Mouse (Mus musculus) embryonic stem cell, embryonic (primary cell): ENCODE results near the gene Hdac7.

Experiments
- CTCF ChIA-PET, 4 experiments: fragments of 300-600 bp in 2 of 4; fragments of 350-600 bp in 2 of 4; sonication (Branson Sonifier 250); formaldehyde crosslinking; loops; one replicate each; lab custom pipeline; 2022; ENCODE audit warnings: inconsistent platforms in 2 of 4; lab: Charles Lee
- POLR2A ChIA-PET, 4 experiments: fragments of 300-600 bp in 2 of 4; fragments of 350-600 bp in 2 of 4; sonication (Branson Sonifier 250); formaldehyde crosslinking; loops; one replicate each; lab custom pipeline; 2022; ENCODE audit warnings: antibody characterized with exemption in 4 of 4, inconsistent platforms in 1 of 4; lab: Charles Lee

Gene Hdac7

DNA sequence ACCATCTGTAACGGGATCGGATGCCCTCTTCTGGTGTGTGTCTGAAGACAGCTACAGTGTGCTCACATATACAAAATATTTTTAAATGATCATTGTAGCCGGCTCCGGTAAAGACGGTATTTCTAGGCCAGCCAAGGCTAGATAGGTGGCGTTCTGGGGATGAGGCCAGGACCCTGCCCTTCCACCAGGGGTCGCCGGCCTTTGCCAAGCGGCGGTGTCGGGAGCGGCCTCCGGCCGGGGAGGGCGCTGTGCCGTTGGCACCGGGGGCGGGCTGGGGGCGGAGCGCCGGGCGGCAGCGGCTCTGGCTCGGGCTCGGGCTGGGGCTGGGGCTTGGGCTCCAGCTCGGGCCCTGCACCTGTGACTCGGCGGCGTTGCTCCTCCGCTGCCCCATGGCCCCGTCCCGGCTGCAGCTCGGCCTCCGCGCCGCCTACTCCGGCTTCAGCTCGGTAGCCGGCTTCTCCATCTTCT is 60.2 kb downstream of the Hdac7 start:
- ChIA-PET CTCF (interaction anchor here (0.5 to 4.1 kb wide), 26 partner anchors 9 to 1022 kb away, joined by 3 to 48 read pairs (median 3); partner anchors contain the start of genes Rapgef3 (in 1 of the 4) and Tmem106c (in 1 of the 4)), POLR2A (interaction anchor here in 2 of 4 experiments (1.3 to 1.7 kb wide), 3 partner anchors 19 to 31 kb away, joined by 3 to 4 read pairs (median 4); no protein-coding TSS in a partner anchor)

DNA sequence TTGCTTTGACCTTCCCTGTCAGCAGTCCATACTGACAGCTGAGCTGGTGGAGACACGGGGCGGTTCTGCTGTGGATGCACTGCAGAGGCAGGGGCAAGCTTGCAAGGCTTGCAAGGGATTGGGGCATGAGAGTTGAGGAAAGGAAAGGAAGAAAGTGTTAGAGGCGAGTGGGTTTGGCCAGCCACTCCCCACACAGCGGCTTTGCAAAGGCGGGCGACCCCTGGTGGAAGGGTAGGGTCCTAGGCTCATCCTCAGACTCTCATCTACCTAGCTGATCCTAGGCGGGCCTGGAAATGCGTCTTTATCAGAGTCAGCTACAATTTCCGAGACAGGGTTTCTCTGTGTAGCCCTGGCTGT is 61.6 kb downstream of the Hdac7 start:
- CTCF ChIA-PET: interaction anchor here (0.6 to 4.1 kb wide), 50 partner anchors 8 to 1896 kb away, joined by 3 to 48 read pairs (median 4); partner anchors contain the start of genes Rapgef3 (in 2 of the 4) and Tmem106c (in 2 of the 4)
- POLR2A ChIA-PET: interaction anchor here in 2 of 4 experiments (0.9 to 2.6 kb wide), 9 partner anchors 12 to 117 kb away, joined by 3 to 7 read pairs (median 3); no protein-coding TSS in a partner anchor

DNA sequence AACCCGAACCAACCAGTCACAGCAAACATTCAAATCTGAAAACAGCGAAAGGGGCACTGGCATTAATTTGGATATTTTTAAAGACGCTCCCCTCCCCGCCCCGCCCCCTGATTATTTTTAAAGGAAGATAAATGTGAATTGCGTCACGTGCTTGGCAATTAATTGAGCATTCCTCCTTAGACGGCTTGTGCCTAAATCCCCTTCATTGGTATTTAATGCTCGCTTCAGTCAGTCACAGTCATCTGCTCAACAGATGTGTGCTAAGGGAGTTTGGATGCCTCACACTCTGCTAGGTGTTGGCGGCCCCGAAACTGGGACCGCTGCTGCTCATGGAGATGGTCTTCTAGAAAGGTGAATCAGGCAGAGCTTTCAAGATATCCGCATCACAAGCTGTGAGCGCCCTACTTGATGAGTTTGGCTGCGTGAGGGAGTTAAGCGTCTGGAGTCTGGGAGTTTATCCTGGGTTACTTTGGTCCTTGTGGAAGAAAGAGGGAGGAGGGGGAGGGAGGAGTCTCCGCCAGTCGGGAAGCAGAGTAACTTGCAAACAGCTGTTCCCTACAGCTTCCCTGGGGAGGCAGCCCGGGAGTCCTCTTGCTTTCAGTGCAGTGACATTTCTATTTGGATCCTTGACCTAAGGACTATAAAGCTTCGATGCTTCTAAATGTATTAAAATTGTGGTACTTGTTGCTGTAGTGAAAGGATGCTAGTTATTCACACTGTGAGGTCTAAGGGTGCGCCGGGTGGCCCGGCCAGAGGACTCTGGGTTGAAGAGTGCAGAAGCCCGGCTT is 62.1 kb downstream of the Hdac7 start:
- ChIA-PET CTCF (interaction anchor here (0.6 to 4.1 kb wide), 46 partner anchors 8 to 1897 kb away, joined by 3 to 48 read pairs (median 4); partner anchors contain the start of genes Rapgef3 (in 2 of the 4) and Tmem106c (in 1 of the 4)), POLR2A (interaction anchor here in 2 of 4 experiments (0.9 to 2.6 kb wide), 10 partner anchors 11 to 117 kb away, joined by 3 to 7 read pairs (median 3); no protein-coding TSS in a partner anchor)

- POLR2A ChIA-PET: interaction anchor here in 3 of 4 experiments (0.6 to 2.6 kb wide), 6 partner anchors 9 to 675 kb away, joined by 3 to 7 read pairs (median 4); no protein-coding TSS in a partner anchor
- CTCF ChIA-PET: interaction anchor here in 3 of 4 experiments (0.5 to 4.0 kb wide), 3 partner anchors 56 to 113 kb away, joined by 4 to 24 read pairs (median 6); no protein-coding TSS in a partner anchor
Measured at GRCm38 (mm10) chr15:97780611-97781031, 63.7 kb downstream of the Hdac7 start.

- POLR2A ChIA-PET: interaction anchor here in 3 of 4 experiments (0.6 to 1.6 kb wide), 9 partner anchors 9 to 1102 kb away, joined by 3 to 4 read pairs (median 3); no protein-coding TSS in a partner anchor
Measured at GRCm38 (mm10) chr15:97779576-97779975, 64.7 kb downstream of the Hdac7 start.

DNA sequence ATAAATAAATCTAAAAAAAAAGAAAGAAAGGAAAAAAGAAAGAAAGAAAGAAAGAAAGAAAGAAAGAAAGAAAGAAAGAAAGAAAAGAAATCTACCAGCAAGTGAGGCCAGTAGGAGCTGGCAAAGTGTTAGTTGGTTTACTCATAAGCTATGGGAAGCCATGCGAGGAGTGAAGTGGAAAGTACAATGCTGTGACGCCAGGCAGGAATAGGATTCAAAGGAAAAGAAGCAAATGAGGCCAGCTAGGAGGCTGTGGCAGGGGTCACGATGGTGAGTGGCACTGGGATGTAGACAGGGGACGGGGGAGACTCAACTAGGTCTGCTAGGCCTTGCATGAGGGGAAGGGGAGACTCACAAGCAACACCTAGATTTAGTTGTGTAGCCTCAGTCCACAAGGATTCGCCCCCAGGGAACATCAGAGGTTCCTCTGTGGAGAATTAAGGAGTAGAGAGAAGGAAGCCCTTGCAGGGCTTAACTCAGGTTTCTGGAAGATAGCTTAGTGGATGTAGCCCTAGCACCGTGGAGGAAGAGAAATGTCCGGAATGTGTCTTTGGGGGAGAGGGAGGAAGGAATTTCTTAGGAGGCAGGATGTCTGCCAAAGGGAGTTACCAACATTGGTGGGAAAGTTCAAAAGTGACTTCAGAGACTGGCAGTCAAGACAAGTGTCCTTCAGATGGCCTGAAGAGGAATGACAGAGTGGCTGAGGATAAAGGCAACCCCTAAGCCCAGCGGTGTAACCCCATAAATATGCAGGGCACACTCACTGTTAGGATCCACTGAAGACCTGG is 65.8 kb downstream of the Hdac7 start, which contains the start of gene Slc48a1:
Slc48a1 (plus strand) TSS at position 210 of the 788 bp plus-strand sequence.
- ChIA-PET CTCF (interaction anchor here in 3 of 4 experiments (0.6 to 2.6 kb wide), 4 partner anchors 10 to 115 kb away, joined by 3 to 7 read pairs (median 4); partner anchors contain the start of gene Rapgef3 (in 1 of the 3)), POLR2A (interaction anchor here in 1 of 4 experiments (0.6 to 1.2 kb wide), 3 partner anchors 10 to 547 kb away, joined by 3 to 5 read pairs (median 3); no protein-coding TSS in a partner anchor)

More at GRCm38 (mm10) chr15:97779576-97779975, 64.7 kb downstream of the Hdac7 start:
- CTCF ChIA-PET: interaction anchor here in 3 of 4 experiments (0.6 to 2.6 kb wide), 6 partner anchors 11 to 345 kb away, joined by 3 to 7 read pairs (median 6); partner anchors contain the start of gene Rapgef3 (in 1 of the 3)

GRCm38 (mm10) chr15:97776919-97777318 is 67.4 kb downstream of the Hdac7 start:
- CTCF ChIA-PET: interaction anchor here (0.5 to 3.4 kb wide), 59 partner anchors 9 to 931 kb away, joined by 3 to 53 read pairs (median 5); partner anchors contain the start of genes Rapgef3 (in 4 of the 4), Ccdc65 (in 1 of the 4) and Tmem106c (in 1 of the 4)
- POLR2A ChIA-PET: interaction anchor here in 2 of 4 experiments (0.6 to 2.0 kb wide), 11 partner anchors 8 to 83 kb away, joined by 3 to 9 read pairs (median 3); no protein-coding TSS in a partner anchor

DNA sequence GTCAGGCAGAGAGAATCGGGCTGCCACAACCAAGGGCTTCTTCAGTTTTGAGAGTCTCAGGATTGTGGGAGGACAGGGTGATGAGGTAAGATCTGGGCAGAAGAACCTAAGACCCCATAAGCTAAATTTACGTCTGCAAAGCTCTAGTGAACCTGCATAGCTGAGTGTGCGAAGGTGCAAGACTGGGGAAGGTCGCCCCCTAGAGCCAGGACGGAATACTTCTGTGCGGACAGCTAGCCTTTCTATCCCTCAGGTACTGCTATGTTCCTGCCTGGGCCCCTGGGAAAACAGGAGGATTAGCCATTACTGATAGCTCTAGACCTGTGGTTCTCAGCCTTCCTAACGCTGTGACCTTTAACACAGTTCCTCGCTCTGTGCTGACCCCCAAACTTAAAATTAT is 67.8 kb downstream of the Hdac7 start:
- POLR2A ChIA-PET: interaction anchor here in 2 of 4 experiments (0.6 to 2.0 kb wide), 11 partner anchors 8 to 82 kb away, joined by 3 to 9 read pairs (median 3); no protein-coding TSS in a partner anchor

GRCm38 (mm10) chr15:97773961-97774370 is 70.3 kb downstream of the Hdac7 start:
- ChIA-PET CTCF (interaction anchor here in 2 of 4 experiments (0.7 to 1.6 kb wide), 2 partner anchors 9 to 13 kb away, joined by 4 to 6 read pairs; no protein-coding TSS in a partner anchor), POLR2A (no interaction called here)

More for the DNA sequence above, 67.8 kb downstream of the Hdac7 start:
- CTCF ChIA-PET: interaction anchor here (0.5 to 3.4 kb wide), 60 partner anchors 8 to 932 kb away, joined by 3 to 53 read pairs (median 4); partner anchors contain the start of genes Rapgef3 (in 4 of the 4), Ccdc65 (in 1 of the 4) and Tmem106c (in 1 of the 4)

DNA sequence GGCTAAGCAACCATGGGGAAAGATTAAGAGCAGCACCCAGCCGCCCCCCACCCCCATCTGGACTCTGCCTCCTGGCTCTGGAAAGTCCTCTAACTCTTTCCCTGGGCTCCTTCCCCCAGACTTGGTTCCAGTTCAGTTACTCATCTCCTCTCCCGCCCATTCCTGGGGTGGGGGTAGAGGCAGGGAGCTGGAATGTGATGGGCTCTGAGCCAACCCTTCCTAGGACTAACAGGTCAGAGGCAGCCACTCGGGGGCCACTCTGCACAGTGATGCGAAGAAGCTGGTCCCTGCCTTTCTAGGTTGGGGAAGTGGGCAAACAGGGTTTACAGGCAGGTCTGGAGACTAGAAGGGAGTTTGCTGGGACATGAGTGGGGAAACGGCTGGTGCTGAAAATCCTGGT is 71.2 kb downstream of the Hdac7 start:
- CTCF ChIA-PET: interaction anchor here in 2 of 4 experiments (0.6 to 1.6 kb wide), 4 partner anchors 10 to 129 kb away, joined by 3 to 5 read pairs (median 4); no protein-coding TSS in a partner anchor
- POLR2A ChIA-PET: interaction anchor here in 1 of 4 experiments (0.5 to 1.8 kb wide), 2 partner anchors 15 to 989 kb away, joined by 7 to 11 read pairs; no protein-coding TSS in a partner anchor

DNA sequence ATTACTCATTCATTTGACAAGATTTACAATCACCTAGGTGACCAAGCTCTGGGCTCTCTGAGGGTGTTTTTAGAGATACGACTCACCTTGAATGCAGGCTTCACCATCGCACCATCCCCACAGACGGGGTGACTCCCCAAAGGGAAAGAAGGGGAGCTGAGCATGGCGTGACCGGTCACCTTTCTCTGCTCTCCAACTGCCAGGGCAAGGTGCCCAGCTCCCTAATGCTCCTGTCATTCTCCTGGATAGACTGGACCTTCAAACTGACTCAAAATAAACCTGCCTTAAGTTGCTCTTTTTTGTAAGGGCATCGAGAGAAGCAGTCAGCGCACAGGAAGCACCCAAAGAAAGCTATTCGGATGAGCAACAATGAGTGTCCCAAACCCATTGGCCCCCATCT is 74.0 kb downstream of the Hdac7 start:
- ChIA-PET CTCF (interaction anchor here in 3 of 4 experiments (0.6 to 4.4 kb wide), 6 partner anchors 12 to 107 kb away, joined by 3 to 15 read pairs (median 4); no protein-coding TSS in a partner anchor), POLR2A (interaction anchor here in 2 of 4 experiments (1.1 to 2.1 kb wide), 4 partner anchors 9 to 11 kb away, joined by 3 to 11 read pairs (median 4); no protein-coding TSS in a partner anchor)

DNA sequence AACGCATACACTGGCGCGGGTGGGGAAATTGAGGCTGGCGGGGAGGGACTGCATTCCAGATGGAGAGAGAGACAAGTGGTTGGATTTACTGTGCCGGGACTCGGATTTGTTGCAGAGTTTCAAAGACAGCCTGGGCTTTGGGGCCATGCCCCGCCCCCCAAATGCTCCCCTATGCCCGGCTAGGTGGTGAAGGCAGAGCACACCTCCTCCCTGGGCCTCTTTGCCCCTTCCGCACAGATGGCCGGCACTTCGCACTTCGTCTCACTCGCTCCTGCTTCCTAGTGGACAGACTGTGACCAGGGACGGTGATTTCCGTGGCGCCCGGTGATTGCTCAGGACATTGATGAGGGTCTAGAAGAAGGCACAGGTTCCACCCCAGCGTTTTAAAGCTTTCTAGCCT is 76.1 kb downstream of the Hdac7 start:
- CTCF ChIA-PET: interaction anchor here (0.9 to 4.4 kb wide), 15 partner anchors 8 to 105 kb away, joined by 3 to 24 read pairs (median 9); partner anchors contain the start of gene Slc48a1 (in 1 of the 4)
- POLR2A ChIA-PET: interaction anchor here in 3 of 4 experiments (0.7 to 3.3 kb wide), 9 partner anchors 8 to 40 kb away, joined by 3 to 20 read pairs (median 4); no protein-coding TSS in a partner anchor

DNA sequence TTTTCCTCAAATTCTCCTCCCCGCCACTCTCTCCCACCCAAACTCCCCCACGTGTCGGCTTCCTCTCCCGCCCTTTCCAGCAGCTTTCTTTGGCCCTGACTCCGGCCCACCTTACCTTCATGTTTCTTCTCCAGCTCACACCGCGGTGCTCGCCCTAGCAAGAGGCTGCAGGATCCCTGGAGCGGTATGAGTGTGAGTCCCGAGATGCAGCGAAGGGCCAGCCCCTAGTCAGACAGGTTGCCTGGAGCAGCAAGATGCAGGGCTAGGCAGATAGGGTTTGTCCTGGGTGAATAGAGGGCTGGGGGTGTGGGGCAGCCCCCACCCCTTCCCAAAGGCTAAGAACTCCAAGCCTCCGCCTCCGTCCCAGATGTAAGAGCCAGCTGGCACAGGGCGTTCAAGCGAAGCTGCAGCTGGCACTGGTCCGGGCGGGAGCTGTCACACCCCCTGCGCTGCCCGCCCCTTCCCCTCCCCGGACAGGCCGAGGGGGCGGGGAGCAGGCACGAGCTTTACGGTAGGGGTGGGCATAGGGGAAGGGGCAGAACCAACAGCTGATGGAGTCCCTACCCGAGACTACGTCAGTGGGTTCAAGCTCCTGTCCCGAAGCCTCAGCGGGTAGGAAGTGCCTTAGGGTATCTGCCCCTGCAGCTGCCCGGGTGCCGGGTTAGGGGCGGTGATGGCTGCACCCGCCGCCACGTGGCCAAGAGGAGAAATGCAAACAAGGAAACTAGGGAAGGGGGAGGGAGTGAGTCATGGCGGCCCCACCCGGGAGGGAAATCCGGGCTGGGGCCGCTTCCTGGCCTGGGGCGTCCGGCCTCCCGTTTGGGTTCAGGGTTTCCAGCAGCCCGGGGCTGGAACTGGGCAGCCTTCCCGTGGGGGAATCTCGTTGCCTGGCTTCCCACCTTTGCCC is 76.8 kb downstream of the Hdac7 start, which contains the start of gene Rapgef3:
Rapgef3 (minus strand) TSS at position 693 of the 907 bp plus-strand sequence.
- CTCF ChIA-PET: interaction anchor here (0.5 to 3.2 kb wide), 25 partner anchors 9 to 401 kb away, joined by 3 to 24 read pairs (median 5); partner anchors contain the start of genes Tmem106c (in 2 of the 4) and Slc48a1 (in 1 of the 4)
- POLR2A ChIA-PET: interaction anchor here in 3 of 4 experiments (0.7 to 3.3 kb wide), 9 partner anchors 11 to 237 kb away, joined by 3 to 20 read pairs (median 4); no protein-coding TSS in a partner anchor

GRCm38 (mm10) chr15:97766594-97767279 is 77.6 kb downstream of the Hdac7 start:
- CTCF ChIA-PET: interaction anchor here (0.5 to 3.2 kb wide), 23 partner anchors 10 to 1924 kb away, joined by 3 to 24 read pairs (median 6); partner anchors contain the start of gene Tmem106c (in 2 of the 4)
- POLR2A ChIA-PET: interaction anchor here in 2 of 4 experiments (0.8 to 3.3 kb wide), 8 partner anchors 10 to 236 kb away, joined by 3 to 20 read pairs (median 6); no protein-coding TSS in a partner anchor
